Mouse (Mus musculus): Measurements from ENCODE around the gene Copz1.

The Copz1 gene

GRCm38 (mm10) chr15:103293375-103293774 lies 20.9 kb downstream of the Copz1 start:
- DNase-seq = no peak

- DNase-seq = no peak
These were observed 22.1 kb downstream of the Copz1 start for GRCm38 (mm10) chr15:103294649-103295048.

- no peak for DNase-seq
These were observed 23.3 kb downstream of the Copz1 start for GRCm38 (mm10) chr15:103295851-103296250.

GRCm38 (mm10) chr15:103297313-103297712 lies 24.8 kb downstream of the Copz1 start:
- DNase-seq = no peak

- DNase-seq = no peak
These were observed 25.5 kb downstream of the Copz1 start for GRCm38 (mm10) chr15:103298026-103298425.

- no peak for DNase-seq
These were observed 26.5 kb downstream of the Copz1 start for GRCm38 (mm10) chr15:103298861-103299616.

GRCm38 (mm10) chr15:103299644-103300043 lies 27.1 kb downstream of the Copz1 start:
- DNase-seq = peak; percentile 26 to 37

GRCm38 (mm10) chr15:103300067-103300471 lies 27.6 kb downstream of the Copz1 start:
- DNase-seq = peak; percentile 68 to 74

GRCm38 (mm10) chr15:103300560-103300959 lies 28.0 kb downstream of the Copz1 start:
- no peak for DNase-seq

GRCm38 (mm10) chr15:103301046-103301445 lies 28.5 kb downstream of the Copz1 start:
- no peak for DNase-seq

GRCm38 (mm10) chr15:103301547-103302340 lies 29.2 kb downstream of the Copz1 start:
- no peak for DNase-seq

- DNase-seq = no peak
These were observed 30.0 kb downstream of the Copz1 start for GRCm38 (mm10) chr15:103302341-103303021.

- DNase-seq = peak in 1 of 2 experiments; percentile 44
These were observed 31.6 kb downstream of the Copz1 start for GRCm38 (mm10) chr15:103303916-103304615.

GRCm38 (mm10) chr15:103304616-103304969 lies 32.1 kb downstream of the Copz1 start:
- no peak for DNase-seq

GRCm38 (mm10) chr15:103305070-103305678 lies 32.7 kb downstream of the Copz1 start:
- peak; percentile 96 to 99 for DNase-seq

GRCm38 (mm10) chr15:103305792-103306645 lies 33.5 kb downstream of the Copz1 start:
- DNase-seq = peak in 1 of 2 experiments; percentile 28

GRCm38 (mm10) chr15:103307125-103307524 lies 34.6 kb downstream of the Copz1 start:
- DNase-seq = peak; percentile 91 to 93

- no peak for DNase-seq
These were observed 35.8 kb downstream of the Copz1 start for GRCm38 (mm10) chr15:103308056-103308875.

- DNase-seq = no peak
These were observed 36.5 kb downstream of the Copz1 start for GRCm38 (mm10) chr15:103308876-103309580.
